Comparison of ENCODE assay signal across 21 mouse cellular contexts in genomic region chr9:31198614-31199013, GRCm38 (mm10). TPM values are rescaled to one million over a fixed set of nuclear protein-coding genes. Genes with fewer than 3 reads are reported as not detected.
DNase-seq lines count a peak whose midpoint lies in the region; ATAC-seq and TF ChIP-seq lines count a peak whose summit lies in the region.
"Had no signal": no experiment of that assay in that cellular context is flagged by ENCODE, and none has a peak within 500 bp of the region (broad histone marks: within the 10 kb centered on the region; RNA-seq: fewer than 3 reads in every experiment).

No protein-coding gene starts in this region.

- WGBS in bone marrow, adult 2 months: 42% methylated on average over 3 of the region's 3 CpGs
- 96% methylated on average over 3 of the region's 3 CpGs for WGBS in midbrain, embryonic 11.5 days
- WGBS in midbrain, embryonic 10.5 days: 94% methylated on average over 3 of the region's 3 CpGs

- H3K27me3 ChIP-seq in splenic B cell, adult 2 months (ENCODE audit: control insufficient read depth, insufficient read depth, low read length, poor library complexity, severe bottlenecking): no peaks in the 10 kb centered on the region
- no peaks in the 10 kb centered on the region for H3K27me3 ChIP-seq in midbrain, embryonic 11.5 days (ENCODE audit: control insufficient read depth, insufficient read depth, low read length)
- no peaks in the 10 kb centered on the region for H3K27me3 ChIP-seq in midbrain, embryonic 10.5 days (ENCODE audit: low read depth, poor library complexity, severe bottlenecking)
- H3K27me3 ChIP-seq: forebrain, embryonic 13.5 days; hindbrain, embryonic 12.5 days; hindbrain, embryonic 15.5 days had no signal

- peak overlapping the region; percentile 34 for H3K4me3 ChIP-seq in bone marrow, adult 2 months (replicated peaks; ENCODE audit: control insufficient read depth, low read depth, low read length)
- no peak overlapping the region for H3K4me3 ChIP-seq in brown adipose tissue, adult 24 weeks (ENCODE audit: insufficient read depth, low read depth, low read length)
- H3K4me3 ChIP-seq in midbrain, embryonic 11.5 days (ENCODE audit: low read depth, low read length): no peak overlapping the region
- no peak overlapping the region for H3K4me3 ChIP-seq in midbrain, embryonic 10.5 days
- H3K4me3 ChIP-seq: forebrain, embryonic 10.5 days; forebrain, embryonic 13.5 days; heart, adult 2 months; heart, embryonic 10.5 days; hindbrain, embryonic 12.5 days; hindbrain, embryonic 15.5 days had no signal

- no peak overlapping the region for H3K27ac ChIP-seq in bone marrow, adult 2 months (ENCODE audit: control insufficient read depth, insufficient read depth, low read depth, low read length, poor library complexity)
- H3K27ac ChIP-seq in brown adipose tissue, adult 24 weeks (replicated peaks; ENCODE audit: low read depth, low read length): 0 out of 2 replicates have a peak overlapping the region, but pooled peaks have one; percentile 40
- H3K27ac ChIP-seq in midbrain, embryonic 11.5 days (ENCODE audit: low read depth, low read length): no peak overlapping the region
- H3K27ac ChIP-seq in midbrain, embryonic 10.5 days (replicated peaks): no peak overlapping the region
- H3K27ac ChIP-seq: forebrain, embryonic 10.5 days; forebrain, embryonic 13.5 days; heart, adult 2 months; heart, embryonic 10.5 days; hindbrain, embryonic 12.5 days; hindbrain, embryonic 15.5 days had no signal

- H3K9me3 ChIP-seq in midbrain, embryonic 11.5 days (ENCODE audit: control insufficient read depth, low read length): no peaks in the 10 kb centered on the region
- no peaks in the 10 kb centered on the region for H3K9me3 ChIP-seq in midbrain, embryonic 10.5 days (replicated peaks)
- H3K9me3 ChIP-seq: heart, embryonic 10.5 days; hindbrain, embryonic 12.5 days; hindbrain, embryonic 15.5 days had no signal

- no peak overlapping the region for H3K4me2 ChIP-seq in midbrain, embryonic 11.5 days
- H3K4me2 ChIP-seq: forebrain, embryonic 13.5 days; hindbrain, embryonic 12.5 days; hindbrain, embryonic 15.5 days had no signal

- ATAC-seq in megakaryocyte, adult 5-6 weeks (ENCODE audit: poor library complexity, severe bottlenecking): peak; percentile 51; the same call in 1 of the 2 replicates
- no peak for ATAC-seq in midbrain, embryonic 11.5 days (ENCODE audit: low FRiP score)
- ATAC-seq: CD4-positive, CD25-positive, alpha-beta regulatory T cell, adult 4 months; forebrain, embryonic 13.5 days; forebrain, embryonic 16.5 days had no signal

- no peaks in the 10 kb centered on the region for H3K4me1 ChIP-seq in bone marrow, adult 2 months (ENCODE audit: control insufficient read depth, insufficient read depth, low read length)
- H3K4me1 ChIP-seq in brown adipose tissue, adult 24 weeks (ENCODE audit: control insufficient read depth, insufficient read depth, insufficient read length, low read length): peaks cover 22% of the 10 kb centered on the region
- no peaks in the 10 kb centered on the region for H3K4me1 ChIP-seq in midbrain, embryonic 11.5 days (ENCODE audit: control insufficient read depth, insufficient read depth, low read length)
- H3K4me1 ChIP-seq in midbrain, embryonic 10.5 days: peaks cover 4% of the 10 kb centered on the region

- no peak for TF ChIP-seq POLR2A in bone marrow, adult 2 months (IDR thresholded peaks at IDR 0.05; ENCODE audit: borderline replicate concordance, control insufficient read depth, low read depth, low read length)

- DNase-seq in splenic B cell, adult 2 months (ENCODE audit: low read depth, low spot score): peak; percentile 9
- no peak for DNase-seq in midbrain, embryonic 11.5 days (ENCODE audit: low spot score, missing footprints)
- no peak for DNase-seq in midbrain, embryonic 10.5 days (ENCODE audit: low spot score)
- DNase-seq: adrenal gland, adult 2 months; adrenal gland, postnatal 14 days; cerebellum, adult 11-12 months; cerebellum, adult 8-10 months; cerebellum, postnatal 10 days; cerebellum, postnatal 36 days; gastrocnemius, postnatal 14 days; heart, adult 2 months had no signal

- H3K36me3 ChIP-seq in splenic B cell, adult 2 months (ENCODE audit: control insufficient read depth, insufficient read depth, low read length, poor library complexity, severe bottlenecking): 0 out of 2 replicates have a peak, but pooled peaks cover 1% of the 10 kb centered on the region
- peaks cover 3% of the 10 kb centered on the region; the same call in 1 of the 2 replicates for H3K36me3 ChIP-seq in midbrain, embryonic 11.5 days (ENCODE audit: control insufficient read depth, insufficient read depth, low read length)
- H3K36me3 ChIP-seq in midbrain, embryonic 10.5 days: peaks cover 17% of the 10 kb centered on the region
- H3K36me3 ChIP-seq: hindbrain, embryonic 15.5 days had no signal

- no peak for TF ChIP-seq CTCF in bone marrow, adult 2 months (IDR thresholded peaks at IDR 0.05; ENCODE audit: control insufficient read depth, insufficient read depth, low read length)

- no peak overlapping the region for H3K9ac ChIP-seq in midbrain, embryonic 11.5 days (ENCODE audit: low read length)
- H3K9ac ChIP-seq: forebrain, embryonic 13.5 days; hindbrain, embryonic 12.5 days; hindbrain, embryonic 15.5 days had no signal

RNA-seq across cellular contexts. Expression of gene Aplp2, which starts 13.0 kb away (rescaled TPM):
- 80.6 and 102 TPM in 2 replicates for polyA plus RNA-seq in bone marrow, adult 2 months (2011; ENCODE audit: insufficient read depth, insufficient read length, low replicate concordance, missing spikeins)
- 657 and 1,031 TPM in 2 replicates for polyA plus RNA-seq in brown adipose tissue, adult 24 weeks (2012; ENCODE audit: insufficient read depth, insufficient read length, missing spikeins)
- total RNA-seq in megakaryocyte, adult 5-6 weeks (2015): 68.9 and 88.0 TPM in 2 replicates
- total RNA-seq in megakaryocyte, adult 5-6 weeks (2017): 101 and 113 TPM in 2 replicates
- 233 and 256 TPM in 2 replicates for polyA plus RNA-seq in midbrain, embryonic 11.5 days (2014; fragmentation: Nextera tagmentation; extraction: Ambion mirVana)
- 226 and 239 TPM in 2 replicates for polyA plus RNA-seq in midbrain, embryonic 10.5 days (2016; fragmentation: Nextera tagmentation; extraction: Ambion mirVana)
